Comparison of ENCODE assay signal across 8 mouse cellular contexts in the genomic region with DNA sequence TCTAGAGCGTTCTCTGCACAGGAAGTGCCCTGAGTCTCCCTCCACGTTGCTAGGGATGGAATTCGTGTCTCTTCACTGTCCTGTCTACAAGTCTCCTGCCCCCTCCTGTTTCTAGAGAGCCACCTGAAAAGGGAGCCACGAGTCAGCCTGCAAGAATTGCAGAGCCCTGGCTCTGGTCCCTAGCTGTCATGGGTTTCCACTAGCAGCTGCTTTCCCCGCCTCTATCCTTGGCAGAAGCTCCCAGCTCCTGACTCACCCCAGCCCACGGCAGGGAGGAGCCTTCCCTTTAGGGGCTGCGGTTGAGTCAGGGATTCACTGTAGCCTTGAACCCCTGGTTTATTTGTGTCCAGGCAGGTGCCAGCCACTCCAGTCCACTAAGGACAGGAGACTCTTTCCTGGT. TPM values are rescaled to one million over a fixed set of nuclear protein-coding genes. Genes with fewer than 3 reads are reported as not detected.
A peak's percentile ranks its signal among the peaks of the same experiment; 100 is the strongest.
DNase-seq lines count a peak whose midpoint lies in the region; ATAC-seq lines count a peak whose summit lies in the region.

No protein-coding gene starts in this region.

- no peak for ATAC-seq in inflammation-experienced regulatory T-cells, adult 6 months

- DNase-seq in kidney, postnatal 25 days = peak; percentile 31 to 57
- no peak for DNase-seq in kidney, postnatal 14 days
- peak; percentile 84 for DNase-seq in adrenal gland, postnatal 25 days
- peak; percentile 80 to 88 for DNase-seq in heart, adult 9 months (ENCODE audit: low spot score in 2 of 2)
- peak; percentile 73 to 92 for DNase-seq in left cerebral cortex, adult 9 months (ENCODE audit: low spot score in 2 of 2)
- DNase-seq in skeletal muscle tissue, adult 2 months (ENCODE audit: low read depth, low spot score) = peak; percentile 84
- DNase-seq in c-Kit-positive CD71-positive TER-119-positive erythroid progenitor cells, embryonic 14.5 days (ENCODE audit: low spot score) = no peak

RNA-seq across cellular contexts. Expression of a gene that starts 15.0 kb away (rescaled TPM):
- 13.4 and 20.9 TPM in 2 replicates for total RNA-seq in adrenal gland, postnatal 25 days (2021)
- 1 to 10 TPM; 1.1 to 8.5 (median 2.2) TPM for polyA plus RNA-seq in inflammation-experienced regulatory T-cells, adult 6 months (2017; shearing (Covaris generic))

RNA-seq across cellular contexts. Expression of a gene that starts 24.7 kb away (rescaled TPM):
- total RNA-seq in adrenal gland, postnatal 25 days (2021) = 0.79 TPM in 1 of 2 replicates, not detected in the other
- polyA plus RNA-seq in inflammation-experienced regulatory T-cells, adult 6 months (2017; shearing (Covaris generic)) = 10 to 100 TPM; 43.8 to 60.5 (median 53.2) TPM

RNA-seq across cellular contexts. Expression of a gene that starts 51.6 kb away (rescaled TPM):
- 7.4 and 10.4 TPM in 2 replicates for total RNA-seq in adrenal gland, postnatal 25 days (2021)
- 1 to 10 TPM; 1.5 to 2.7 (median 2.4) TPM for polyA plus RNA-seq in inflammation-experienced regulatory T-cells, adult 6 months (2017; shearing (Covaris generic))

RNA-seq across cellular contexts. Expression of a gene that starts 55.3 kb away (rescaled TPM):
- 1,136 and 1,344 TPM in 2 replicates for total RNA-seq in adrenal gland, postnatal 25 days (2021)
- 1,000 to 10,000 TPM; 2,465 to 4,071 (median 3,234) TPM for polyA plus RNA-seq in inflammation-experienced regulatory T-cells, adult 6 months (2017; shearing (Covaris generic))

Comparison
In these comparisons a context has a peak if more than half of its experiments do, and no peak if none do; other contexts are left out.
1. DNase-seq: peak in kidney, postnatal 25 days (2 of 2), adrenal gland, postnatal 25 days (single experiment), heart, adult 9 months (2 of 2), left cerebral cortex, adult 9 months (2 of 2) and skeletal muscle tissue, adult 2 months (single experiment); none in kidney, postnatal 14 days (single experiment) and c-Kit-positive CD71-positive TER-119-positive erythroid progenitor cells, embryonic 14.5 days (single experiment).